Mouse (Mus musculus) cerebral cortex, adult 2 months (tissue): ENCODE measurements around the gene B3galt2.

Experiments used
- WGBS: fragments of 180-500 bp; shearing (Covaris S2); methylation state at CpG from one replicate; pipeline ENCODE4 v1.1.7; 2018; 5-methylcytosine and 5-hydroxymethylcytosine counted together

Gene B3galt2

GRCm38 (mm10) chr1:143640650-143641407 lies at the start of gene B3galt2:
Gene B3galt2, plus strand, starts transcription at chr1:143640664.
- WGBS: 18% methylated on average over 15 of the region's 15 CpGs

- 80% methylated on average over 2 of the region's 2 CpGs for WGBS
These were observed 43.6 kb upstream of the B3galt2 start for GRCm38 (mm10) chr1:143596864-143597263.

- WGBS: 84% methylated on average over 2 of the region's 2 CpGs
These were observed 31.6 kb upstream of the B3galt2 start for GRCm38 (mm10) chr1:143608911-143609310.

DNA sequence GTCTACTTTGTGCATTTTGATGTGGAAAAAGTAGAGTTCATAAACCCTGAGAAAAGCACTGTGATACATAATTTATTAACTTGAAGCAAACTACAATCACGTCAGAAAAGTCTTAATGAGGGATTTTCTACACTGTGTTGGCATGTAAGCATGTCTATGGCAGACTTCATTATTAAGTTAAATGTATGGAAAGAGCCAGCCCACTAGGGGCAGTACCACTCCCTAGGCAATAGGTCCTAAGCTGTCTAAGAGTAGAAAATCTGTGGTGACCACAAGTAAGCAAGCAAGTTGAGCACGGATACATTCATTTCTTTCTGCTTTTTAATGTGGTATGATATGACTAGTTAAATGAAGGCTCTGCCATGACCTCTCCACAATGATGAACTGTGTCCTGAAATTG lies 27.6 kb upstream of the B3galt2 start:
- 97% methylated on average over 2 of the region's 2 CpGs for WGBS

- 3% methylated on average over 2 of the region's 2 CpGs for WGBS
These were observed 20.7 kb upstream of the B3galt2 start for GRCm38 (mm10) chr1:143619760-143620159.

DNA sequence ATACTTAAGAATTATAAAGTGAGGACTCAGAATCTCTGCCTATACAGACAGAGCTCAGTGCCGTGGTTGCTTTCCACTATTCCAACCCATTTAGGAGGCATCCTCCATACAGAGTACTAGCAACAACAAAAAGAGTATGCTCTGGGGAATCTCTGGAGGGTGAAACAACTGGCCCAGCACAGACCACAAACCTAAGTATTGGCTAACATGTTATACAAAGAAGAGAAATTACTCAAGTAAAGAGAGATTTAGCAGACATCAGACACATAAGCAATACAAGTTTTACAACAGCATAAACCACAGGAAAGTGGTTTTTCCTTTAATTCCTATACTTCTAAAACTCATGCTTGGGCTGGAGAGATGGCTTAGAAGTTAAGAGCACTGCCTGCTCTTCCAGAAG lies 17.8 kb upstream of the B3galt2 start:
- WGBS: 98% methylated on average over 1 of the region's 1 CpGs

- WGBS: 88% methylated on average over 7 of the region's 7 CpGs
These were observed 9.1 kb upstream of the B3galt2 start for GRCm38 (mm10) chr1:143631337-143631736.

DNA sequence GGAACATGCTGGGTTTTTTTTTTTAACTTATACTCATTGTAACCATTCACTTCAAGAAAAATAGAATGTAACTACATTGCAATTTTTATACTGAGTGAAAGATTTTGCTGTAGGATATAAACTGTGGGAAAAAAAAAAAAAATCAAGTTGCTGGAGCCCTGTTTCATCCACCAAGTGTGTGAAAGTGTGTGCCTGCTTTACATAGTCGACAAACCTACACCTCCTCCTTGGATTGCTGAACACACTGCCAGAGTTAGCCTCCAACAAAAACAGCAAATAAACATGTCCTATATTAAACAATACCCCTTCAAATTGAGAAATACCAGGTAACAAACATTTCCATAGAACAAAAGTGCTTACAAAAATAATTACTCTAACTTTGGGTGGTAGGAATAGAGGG lies 8.1 kb upstream of the B3galt2 start:
- WGBS: 41% methylated on average over 1 of the region's 1 CpGs

DNA sequence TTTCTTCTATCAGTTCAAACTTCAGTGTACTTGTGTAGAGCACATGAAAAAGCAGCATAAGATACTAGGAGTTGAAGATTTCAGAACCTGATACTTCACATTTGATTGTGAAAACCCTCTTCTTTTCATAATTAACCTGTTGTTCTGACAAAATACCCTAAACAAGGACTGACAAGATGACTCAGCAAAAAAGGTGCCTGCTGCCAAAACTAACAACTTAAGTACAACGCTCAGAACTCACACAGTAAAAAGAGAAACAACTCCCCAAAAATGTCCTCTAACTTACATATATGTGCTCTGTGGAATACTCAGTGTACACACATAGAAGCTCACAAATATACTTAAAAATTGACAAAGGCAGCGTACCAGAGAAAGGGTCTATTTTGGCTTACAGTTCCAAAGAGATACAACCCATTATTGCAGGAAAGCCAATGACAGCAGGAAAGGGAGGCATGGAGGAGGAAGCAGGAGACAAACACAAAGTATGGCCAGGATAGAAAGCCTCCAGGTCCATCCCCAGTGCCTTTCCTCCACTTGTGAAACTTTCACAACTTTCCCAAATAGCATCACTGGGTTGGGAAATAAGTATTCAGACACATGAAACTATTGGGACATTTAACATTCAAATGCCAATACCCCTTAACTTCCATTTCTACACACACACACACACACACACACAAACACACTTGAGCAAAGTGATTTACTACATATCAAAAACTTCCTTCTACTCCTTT lies 7.4 kb upstream of the B3galt2 start:
- WGBS: 56% methylated on average over 2 of the region's 2 CpGs

DNA sequence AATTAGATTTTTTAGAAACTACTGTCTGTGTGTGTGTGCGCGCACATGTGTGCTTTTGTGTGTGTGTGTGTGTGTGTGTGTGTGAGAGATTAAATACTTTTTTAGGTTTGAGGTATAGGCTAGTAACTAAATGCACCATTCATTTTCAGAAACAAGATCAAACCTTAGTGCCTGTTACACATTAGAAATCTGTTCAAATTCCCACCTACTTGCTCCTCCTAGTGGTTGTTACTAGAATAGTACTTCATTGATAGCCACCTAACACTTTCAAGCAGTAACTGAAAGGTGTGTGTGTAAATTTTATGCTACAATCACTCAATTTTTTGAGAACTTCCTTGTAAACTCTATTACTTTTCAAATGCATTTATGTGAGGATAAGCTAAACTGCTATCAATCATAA lies 3.8 kb downstream of the B3galt2 start:
- 59% methylated on average over 2 of the region's 2 CpGs for WGBS

- 47% methylated on average over 4 of the region's 4 CpGs for WGBS
These were observed 4.9 kb downstream of the B3galt2 start for GRCm38 (mm10) chr1:143645386-143645785.

GRCm38 (mm10) chr1:143646219-143646618 lies 5.8 kb downstream of the B3galt2 start:
- WGBS: 49% methylated on average over 4 of the region's 4 CpGs

DNA sequence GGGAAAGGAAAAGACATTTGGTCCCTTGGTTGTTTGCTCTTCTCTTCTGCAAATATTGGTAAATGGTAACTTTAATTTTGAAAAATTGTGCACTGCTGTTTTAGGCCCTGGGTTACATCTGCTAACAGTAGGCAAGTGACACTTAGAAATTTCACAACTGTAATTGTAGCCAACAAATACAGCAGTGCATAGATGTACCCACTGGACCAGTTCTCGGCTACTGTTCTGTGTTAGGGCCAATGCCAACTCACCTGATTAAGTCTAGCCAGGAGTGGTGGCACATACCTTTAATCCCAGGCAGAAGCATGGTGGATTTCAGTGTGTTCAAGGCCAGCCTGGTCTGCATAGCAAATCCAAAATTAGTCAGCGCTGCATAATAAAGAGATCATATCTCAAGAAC lies 9.9 kb downstream of the B3galt2 start:
- WGBS: 85% methylated on average over 2 of the region's 2 CpGs

- 80% methylated on average over 3 of the region's 3 CpGs for WGBS
These were observed 13.2 kb downstream of the B3galt2 start for GRCm38 (mm10) chr1:143653646-143654045.

DNA sequence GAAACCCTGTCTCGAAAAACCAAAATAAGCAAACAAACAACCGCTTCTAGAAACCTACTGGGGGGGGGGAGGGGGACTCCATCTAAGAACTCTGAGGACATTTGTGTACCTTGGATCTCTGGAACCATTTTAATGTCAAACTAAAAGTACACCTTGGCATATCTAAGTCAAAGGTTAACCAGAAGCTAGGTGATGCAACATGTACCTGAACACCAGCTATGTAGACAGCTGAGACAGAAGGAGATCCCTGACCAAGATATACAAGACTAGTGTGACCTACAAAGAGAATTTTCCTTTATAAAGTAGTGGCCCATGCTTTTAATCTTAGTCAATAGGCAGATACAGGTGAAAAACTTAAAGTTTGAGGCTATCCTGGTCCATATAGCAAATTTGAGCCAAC lies 22.7 kb downstream of the B3galt2 start:
- 96% methylated on average over 2 of the region's 2 CpGs for WGBS

GRCm38 (mm10) chr1:143664786-143665185 lies 24.3 kb downstream of the B3galt2 start:
- WGBS: 95% methylated on average over 4 of the region's 4 CpGs

DNA sequence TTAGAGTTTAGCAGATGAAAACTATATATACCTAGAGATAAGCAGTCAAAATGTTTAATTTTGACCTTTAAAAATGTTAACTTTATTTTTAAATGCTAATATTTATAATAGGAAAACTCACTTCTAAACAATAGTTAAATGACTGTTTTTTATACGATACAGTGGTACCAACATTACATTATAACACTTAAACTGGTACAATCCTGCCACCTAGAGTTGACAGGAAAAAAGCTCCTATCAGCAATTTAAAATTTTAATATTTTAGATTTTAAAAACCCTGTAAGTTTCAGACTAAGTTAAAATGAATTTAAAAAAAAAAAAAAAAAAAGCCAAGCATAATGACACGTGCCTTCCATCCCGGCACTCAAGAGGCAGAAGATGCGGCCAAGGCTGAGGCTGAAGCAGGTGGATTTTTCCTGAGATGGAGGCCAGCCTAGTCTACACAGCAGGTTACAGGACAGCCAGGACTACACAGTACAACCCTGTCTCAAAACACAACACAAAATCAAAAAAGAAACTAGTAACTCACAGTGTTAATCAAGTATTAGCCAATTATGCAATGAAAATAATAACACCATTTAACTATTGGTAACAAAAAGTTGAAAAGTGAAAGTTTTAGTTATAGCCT lies 35.4 kb downstream of the B3galt2 start:
- WGBS: 55% methylated on average over 4 of the region's 4 CpGs

- 86% methylated on average over 5 of the region's 5 CpGs for WGBS
These were observed 40.6 kb downstream of the B3galt2 start for GRCm38 (mm10) chr1:143681108-143681507.

- WGBS: 90% methylated on average over 3 of the region's 3 CpGs
These were observed 44.4 kb downstream of the B3galt2 start for GRCm38 (mm10) chr1:143684849-143685248.

DNA sequence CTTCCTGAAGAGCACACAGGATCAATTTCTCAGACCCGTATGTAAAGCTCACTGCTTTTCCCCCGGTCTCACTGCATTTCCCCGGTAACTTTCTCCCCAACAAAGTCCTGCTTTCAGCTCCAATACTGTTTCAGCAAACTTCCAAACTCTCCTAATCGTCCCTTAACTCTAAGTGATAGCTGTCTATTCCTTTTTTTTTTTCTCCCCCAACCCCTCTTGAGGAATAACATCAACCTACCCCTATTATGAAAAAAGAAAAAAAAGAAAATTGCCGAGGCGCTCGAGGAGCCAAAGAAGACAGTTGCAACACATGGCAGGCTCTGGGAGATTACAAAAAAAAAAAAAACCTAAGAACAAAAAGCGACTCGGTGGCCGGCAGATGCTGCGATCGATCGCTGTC lies 61.3 kb downstream of the B3galt2 start:
- WGBS: under 1% methylated on average over 13 of the region's 13 CpGs

- WGBS: 1% methylated on average over 41 of the region's 48 CpGs
These were observed 61.8 kb downstream of the B3galt2 start for GRCm38 (mm10) chr1:143702141-143702740.

DNA sequence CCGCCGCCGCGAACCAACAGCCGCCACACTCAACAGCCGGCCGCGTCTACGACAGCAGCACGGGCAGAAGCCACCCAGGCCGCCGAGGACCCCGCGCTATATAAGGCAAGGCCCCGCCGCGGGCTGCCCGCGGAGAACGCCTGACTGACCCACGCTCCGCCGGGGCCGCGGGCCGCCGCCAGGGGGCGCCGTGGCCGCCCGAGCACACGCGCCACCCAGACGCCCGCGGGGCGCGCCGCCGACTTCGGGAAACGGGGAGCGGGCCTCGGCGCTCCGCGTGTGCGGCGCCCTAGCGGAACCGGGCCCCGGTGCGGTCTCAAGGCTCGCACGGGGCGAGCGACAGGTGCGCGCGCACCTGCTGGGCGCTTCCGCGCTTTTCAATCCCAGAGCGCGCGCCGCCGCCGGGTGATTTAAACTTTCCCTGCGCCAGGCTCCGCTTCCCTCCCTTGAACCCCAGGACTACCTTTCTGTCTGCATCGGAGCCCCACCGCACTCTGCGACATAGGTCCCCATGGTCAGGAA lies 62.3 kb downstream of the B3galt2 start, which contains the start of gene Cdc73:
Gene Cdc73, minus strand, starts transcription at position 153 of the 522 bp plus-strand sequence.
- WGBS: under 1% methylated on average over 74 of the region's 74 CpGs
